Mouse (Mus musculus) hindbrain, embryonic 11.5 days (tissue): ENCODE data around the gene Cadps. TPM values are rescaled to one million over a fixed set of nuclear protein-coding genes. Genes with fewer than 3 reads are reported as not detected.
A peak's percentile ranks its signal among the peaks of the same experiment; 100 is the strongest.

Source experiments
- ATAC-seq: fragments of 200-750 bp; cut with Nextera tagmentation; 2 replicates; pipeline ENCODE4 v1.8.0; 2017; ENCODE audit warnings: mild to moderate bottlenecking, moderate TSS enrichment, moderate library complexity; ENCODE audit not compliant: low FRiP score
- DNase-seq: peaks from one replicate; pipeline ENCODE4 v3.0.0-alpha.2; 2015; ENCODE audit warnings: low spot score
- H3K27ac ChIP-seq: fragments of 300-500 bp; sonication (generic); 2 replicates; pipeline ENCODE4 v1.5.1; 2014; ENCODE audit warnings: mild to moderate bottlenecking, low read depth, low read length
- H3K27me3 ChIP-seq: fragments of 300-500 bp; sonication (generic); 2 replicates; pipeline ENCODE4 v1.6.1; 2014; ENCODE audit warnings: mild to moderate bottlenecking, low read length, moderate library complexity, mixed read lengths; ENCODE audit not compliant: control insufficient read depth, insufficient read depth
- H3K36me3 ChIP-seq: fragments of 300-500 bp; sonication (generic); 2 replicates; pipeline ENCODE4 v1.6.1; 2014; ENCODE audit warnings: mild to moderate bottlenecking, low read length, moderate library complexity, mixed read lengths; ENCODE audit not compliant: control insufficient read depth, insufficient read depth
- H3K4me1 ChIP-seq: fragments of 300-500 bp; sonication (generic); replicated peaks from 2 replicates; pipeline ENCODE4 v1.6.1; 2014; ENCODE audit warnings: low read length, mixed read lengths; ENCODE audit not compliant: control insufficient read depth, insufficient read depth
- H3K4me2 ChIP-seq: fragments of 300-500 bp; sonication (generic); replicated peaks from 2 replicates; pipeline ENCODE4 v1.6.1; 2014; ENCODE audit warnings: mild to moderate bottlenecking, low read depth, low read length
- H3K4me3 ChIP-seq: fragments of 300-500 bp; sonication (generic); 2 replicates; pipeline ENCODE4 v1.5.1; 2014; ENCODE audit warnings: low read depth, low read length
- H3K9ac ChIP-seq: fragments of 300-500 bp; sonication (generic); 2 replicates; pipeline ENCODE4 v1.6.1; 2014; ENCODE audit warnings: low read depth, low read length
- H3K9me3 ChIP-seq: fragments of 300-500 bp; sonication (generic); 2 replicates; pipeline ENCODE4 v1.6.1; 2016; ENCODE audit warnings: low read length; ENCODE audit not compliant: control insufficient read depth
- WGBS: fragments of 180-500 bp; shearing (Covaris S2); extraction: QIAGEN DNeasy Blood & Tissue Kit; methylation state at CpG from one replicate; pipeline ENCODE4 v1.1.7; 2014; 5-methylcytosine and 5-hydroxymethylcytosine counted together
- polyA plus RNA-seq: library from polyadenylated mRNA; unstranded; fragments of >200 nt; fragmentation: Nextera tagmentation; extraction: Ambion mirVana; gene quantifications from 2 replicates; pipeline ENCODE4 v1.2.1, GENCODE M21; 2014

The Cadps gene
- polyA plus RNA-seq, 1 experiment from 2014 or later, result 24.3 TPM

GRCm38 (mm10) chr14:12388806-12389436 is 434.0 kb downstream of the Cadps start:
- no peak for ATAC-seq
- H3K36me3 ChIP-seq, result no peaks in the 10 kb centered on the region
- H3K27ac ChIP-seq, result no peak overlapping the region
- no peak overlapping the region for H3K9ac ChIP-seq
- no peaks in the 10 kb centered on the region for H3K9me3 ChIP-seq
- H3K4me3 ChIP-seq, result no peak overlapping the region
- 4% methylated on average over 14 of the region's 14 CpGs for WGBS
- H3K4me1 ChIP-seq, result peaks cover 10% of the 10 kb centered on the region
- H3K27me3 ChIP-seq, result peaks cover 79% of the 10 kb centered on the region
- no peak overlapping the region for H3K4me2 ChIP-seq
- peak; percentile 60 for DNase-seq

- Histone ChIP-seq H3K27ac (no peak overlapping the region), H3K4me1 (peaks cover 10% of the 10 kb centered on the region), H3K27me3 (peaks cover 82% of the 10 kb centered on the region), H3K4me2 (no peak overlapping the region), H3K4me3 (no peak overlapping the region), H3K36me3 (no peaks in the 10 kb centered on the region), H3K9ac (no peak overlapping the region), H3K9me3 (no peaks in the 10 kb centered on the region)
- peak; percentile 46; the same call in 1 of the 2 replicates for ATAC-seq
- 11% methylated on average over 4 of the region's 4 CpGs for WGBS
- DNase-seq, result peak; percentile 57
Measured at GRCm38 (mm10) chr14:12388192-12388795, 434.6 kb downstream of the Cadps start.

- H3K4me2 ChIP-seq, result no peak overlapping the region
- DNase-seq, result no peak
- H3K9me3 ChIP-seq, result no peaks in the 10 kb centered on the region
- no peaks in the 10 kb centered on the region for H3K36me3 ChIP-seq
- no peak overlapping the region for H3K9ac ChIP-seq
- H3K4me3 ChIP-seq, result no peak overlapping the region
- peaks cover 81% of the 10 kb centered on the region for H3K27me3 ChIP-seq
- ATAC-seq, result no peak
- 72% methylated on average over 6 of the region's 6 CpGs for WGBS
- H3K27ac ChIP-seq, result no peak overlapping the region
- peaks cover 8% of the 10 kb centered on the region for H3K4me1 ChIP-seq
Measured at GRCm38 (mm10) chr14:12387176-12387575, 435.7 kb downstream of the Cadps start.

DNA sequence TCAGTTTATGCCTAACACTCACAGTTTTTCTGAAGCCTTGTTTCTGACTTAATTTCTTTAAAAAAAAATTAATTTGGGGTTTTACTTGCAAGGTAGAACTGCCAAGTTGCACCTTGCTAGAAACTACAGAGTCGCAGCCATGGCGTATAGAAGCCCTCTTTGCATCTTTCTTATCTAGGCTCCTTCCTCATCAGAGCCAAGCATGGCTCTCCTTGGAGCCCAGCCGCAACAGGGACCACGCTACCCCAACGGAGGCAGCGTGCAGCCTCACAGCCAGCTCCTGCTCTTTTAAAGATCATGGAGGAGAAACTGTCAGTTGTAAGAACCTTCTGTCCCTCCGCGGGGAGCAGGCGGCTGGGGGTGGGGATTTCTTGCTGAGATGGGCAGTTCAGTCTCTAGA is 445.0 kb downstream of the Cadps start:
- no peak overlapping the region for H3K27ac ChIP-seq
- 17% methylated on average over 9 of the region's 9 CpGs for WGBS
- no peak overlapping the region for H3K4me2 ChIP-seq
- H3K27me3 ChIP-seq, result peaks cover 25% of the 10 kb centered on the region
- no peak overlapping the region for H3K4me3 ChIP-seq
- no peaks in the 10 kb centered on the region for H3K36me3 ChIP-seq
- H3K9ac ChIP-seq, result no peak overlapping the region
- no peak for DNase-seq
- no peak for ATAC-seq
- no peaks in the 10 kb centered on the region for H3K4me1 ChIP-seq
- no peaks in the 10 kb centered on the region for H3K9me3 ChIP-seq

DNA sequence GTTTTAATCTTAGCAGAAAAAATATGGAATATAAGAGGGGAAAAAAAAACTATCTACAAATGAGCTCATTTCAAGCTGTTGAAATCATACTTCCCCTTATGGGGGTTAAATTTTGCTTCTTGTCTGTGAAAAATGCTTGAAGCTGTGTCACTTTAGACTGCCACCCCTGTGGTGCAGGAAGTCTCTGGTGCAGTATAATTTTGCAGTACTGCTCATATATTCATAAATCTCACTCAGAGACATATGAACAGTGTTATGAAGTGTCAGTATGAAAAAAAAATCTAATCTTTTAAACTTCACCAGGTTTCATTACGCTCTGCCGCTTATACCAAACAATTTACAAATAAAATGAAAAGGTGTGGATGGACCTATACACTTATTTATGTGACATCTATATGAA is 445.6 kb downstream of the Cadps start:
- WGBS, result 92% methylated on average over 2 of the region's 2 CpGs
- Histone ChIP-seq H3K36me3 (no peaks in the 10 kb centered on the region), H3K4me2 (no peak overlapping the region), H3K4me3 (no peak overlapping the region), H3K27ac (no peak overlapping the region), H3K4me1 (no peaks in the 10 kb centered on the region), H3K27me3 (peaks cover 20% of the 10 kb centered on the region), H3K9ac (no peak overlapping the region), H3K9me3 (no peaks in the 10 kb centered on the region)
- no peak for ATAC-seq
- no peak for DNase-seq

DNA sequence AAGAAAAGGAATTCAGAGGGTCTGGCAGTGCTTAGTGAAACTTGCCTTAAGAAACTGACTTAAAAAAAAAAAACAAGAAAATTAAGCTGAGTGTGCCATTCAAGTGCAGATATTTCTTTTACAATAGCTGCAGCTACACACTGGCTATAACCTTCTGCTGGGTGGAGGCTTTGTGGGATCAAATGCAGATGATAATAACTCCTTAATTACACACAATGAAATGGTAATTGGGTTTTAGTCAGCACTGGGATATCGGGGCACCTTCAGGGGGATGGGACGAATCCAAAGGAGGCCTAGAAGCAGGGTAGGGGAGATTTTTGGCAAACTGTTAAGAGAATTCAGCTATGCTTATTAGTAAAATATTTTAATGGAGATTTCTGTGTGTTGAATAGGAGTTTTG is 447.4 kb downstream of the Cadps start:
- Histone ChIP-seq H3K9me3 (no peaks in the 10 kb centered on the region), H3K4me3 (no peak overlapping the region), H3K27me3 (peaks cover 12% of the 10 kb centered on the region), H3K27ac (no peak overlapping the region), H3K36me3 (no peaks in the 10 kb centered on the region), H3K4me2 (no peak overlapping the region), H3K4me1 (no peaks in the 10 kb centered on the region), H3K9ac (no peak overlapping the region)
- DNase-seq (no peak), ATAC-seq (no peak)
- WGBS, result 72% methylated on average over 2 of the region's 2 CpGs

DNA sequence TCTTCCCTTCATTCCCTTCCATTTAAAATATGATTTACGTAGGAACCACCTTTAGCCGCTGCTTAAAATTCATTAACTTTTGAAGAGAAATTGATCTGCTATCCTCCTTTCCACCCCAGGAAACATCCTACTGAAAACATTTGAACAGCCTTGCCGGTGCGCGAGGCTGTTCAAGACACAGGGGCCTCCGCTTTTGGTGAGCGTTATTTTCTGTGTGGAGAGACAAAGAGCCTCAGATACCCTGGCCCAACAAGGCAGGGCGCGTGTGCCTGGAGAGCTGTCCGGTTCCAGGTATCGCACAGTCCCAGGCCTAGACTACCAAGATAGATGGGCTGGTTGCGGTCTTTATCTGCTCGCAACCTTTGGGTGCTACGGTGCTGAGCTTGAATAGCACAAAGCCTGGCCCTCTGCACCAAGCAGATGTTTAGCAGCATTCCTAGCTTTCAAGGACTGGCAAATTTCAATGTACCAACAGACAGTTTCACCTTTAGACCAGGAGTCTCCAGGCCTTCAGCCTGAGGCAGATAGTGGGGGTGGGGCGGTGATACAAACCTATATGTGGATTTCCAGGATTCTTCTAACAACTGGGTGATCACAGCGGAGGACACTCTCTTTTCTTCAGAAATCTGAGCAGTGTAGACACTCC is 472.5 kb downstream of the Cadps start:
- no peak for ATAC-seq
- Histone ChIP-seq H3K9ac (no peak overlapping the region), H3K4me3 (no peak overlapping the region), H3K9me3 (no peaks in the 10 kb centered on the region), H3K4me2 (no peak overlapping the region), H3K27me3 (peaks cover 90% of the 10 kb centered on the region), H3K4me1 (no peaks in the 10 kb centered on the region; the same call in 1 of the 2 replicates), H3K27ac (no peak overlapping the region), H3K36me3 (no peaks in the 10 kb centered on the region)
- WGBS, result 4% methylated on average over 16 of the region's 16 CpGs
- DNase-seq, result peak; percentile 46

DNA sequence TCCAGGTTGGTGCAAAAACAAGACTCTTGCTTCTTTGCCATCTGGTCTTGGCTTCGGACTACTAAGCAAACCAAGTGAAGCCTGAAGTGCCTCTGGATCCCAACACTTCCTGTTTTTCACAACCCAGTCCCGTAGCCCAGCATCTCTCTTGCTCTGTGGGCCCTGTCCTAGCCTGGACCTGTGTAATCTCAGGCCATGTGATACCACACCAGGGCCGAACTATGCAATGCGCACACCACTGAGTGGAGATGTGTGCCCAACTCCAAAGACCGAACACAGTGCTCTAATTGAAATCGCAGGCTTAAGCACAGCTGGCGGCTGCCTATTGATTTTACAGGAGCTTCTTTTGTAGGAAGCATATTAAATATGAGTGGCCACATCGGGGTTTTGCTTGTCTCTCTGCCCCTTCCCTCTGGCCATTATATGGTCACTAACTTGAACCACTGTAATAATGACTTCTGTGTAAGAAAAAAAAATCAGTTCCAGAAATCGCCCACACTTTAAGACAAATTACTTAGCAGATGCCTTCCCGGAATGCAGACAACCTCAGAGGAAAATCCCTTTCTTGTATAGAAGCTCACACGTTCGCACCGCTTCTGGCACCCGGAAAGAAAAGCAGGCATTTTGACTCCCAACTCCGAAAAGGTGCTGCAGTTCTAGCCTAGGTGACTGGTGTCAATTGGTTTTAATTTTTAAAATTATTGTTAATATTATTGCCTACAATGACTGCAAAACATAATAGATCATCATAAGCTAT is 473.4 kb downstream of the Cadps start:
- H3K9me3 ChIP-seq, result no peaks in the 10 kb centered on the region
- no peak overlapping the region for H3K9ac ChIP-seq
- no peak overlapping the region for H3K27ac ChIP-seq
- H3K4me1 ChIP-seq, result no peaks in the 10 kb centered on the region; the same call in 1 of the 2 replicates
- peaks cover 96% of the 10 kb centered on the region for H3K27me3 ChIP-seq
- H3K4me3 ChIP-seq, result no peak overlapping the region
- DNase-seq (peak; percentile 54), ATAC-seq (no peak)
- WGBS, result 4% methylated on average over 15 of the region's 15 CpGs
- H3K4me2 ChIP-seq, result no peak overlapping the region
- H3K36me3 ChIP-seq, result no peaks in the 10 kb centered on the region
